Mouse (Mus musculus): Measurements from ENCODE around the gene Gbp2. TPM values are rescaled to one million over a fixed set of nuclear protein-coding genes. Genes with fewer than 3 reads are reported as not detected.

The Gbp2 gene
- total and polyA plus RNA-seq, 3 experiments, result 22.5 to 48.4 (median 36.5) TPM

GRCm38 (mm10) chr3:142597923-142598322 is 22.5 kb upstream of the Gbp2 start:
- Histone ChIP-seq H3K9ac (ENCODE audit: insufficient read depth, low read depth) (no peak overlapping the region), H3K9me3 (replicated peaks; ENCODE audit: low read length) (peaks cover under 1% of the 10 kb centered on the region), H3K27me3 (replicated peaks) (no peaks in the 10 kb centered on the region), H3K79me2 (replicated peaks; ENCODE audit: control insufficient read depth, extremely low read depth, insufficient read depth, poor library complexity, severe bottlenecking) (no peaks in the 10 kb centered on the region), H3K27ac (ENCODE audit: insufficient read depth, low read depth) (peak overlapping the region; percentile 13; the same call in 1 of the 2 replicates), H3K36me3 (replicated peaks in 1 of 2; ENCODE audit: control insufficient read depth in 1 of 2, insufficient read depth in 1 of 2, low read length in 1 of 2) (no peaks in the 10 kb centered on the region), H3K4me2 (ENCODE audit: insufficient read depth, low read depth, poor library complexity, severe bottlenecking) (0 out of 2 replicates have a peak overlapping the region, but pooled peaks have one; percentile 6), H3K4me3 (replicated peaks in 1 of 3; ENCODE audit: low read depth in 2 of 3, low read length in 2 of 3, poor library complexity in 1 of 3) (no peak overlapping the region), H3K4me1 (ENCODE audit: control insufficient read depth in 1 of 2, insufficient read depth in 2 of 2) (peaks cover 23 to 59% of the 10 kb centered on the region in 2 experiments)
- dilution Hi-C loops (cut with MboI; ENCODE audit: extremely low pct_ligation_motif_present, extremely low pct_unique_long_range_greater_than_20kb, low sequenced_read_pairs), result no loop called here
- DNase-seq (ENCODE audit: extremely low read depth), result peak; percentile 28
- in situ Hi-C loops (cut with MboI; ENCODE audit: low pct_ligation_motif_present, low pct_unique_long_range_greater_than_20kb, low sequenced_read_pairs), result no loop called here
- TF ChIP-seq BHLHE40 (IDR thresholded peaks at IDR 0.05; ENCODE audit: low read depth, low read length) (peak; percentile 9; the same call in 1 of the 2 replicates), HCFC1 (IDR thresholded peaks at IDR 0.05; ENCODE audit: low read depth, low read length) (peak; percentile 22; the same call in 1 of the 2 replicates), RCOR1 (conservative IDR thresholded peaks at IDR 0.05; ENCODE audit: low read depth, low read length) (0 out of 2 replicates have a peak, but pooled peaks have one; percentile 59), KAT2A (IDR thresholded peaks at IDR 0.05; ENCODE audit: insufficient replicate concordance, low read length) (no peak), SIN3A (IDR thresholded peaks at IDR 0.05; ENCODE audit: low read length) (0 out of 2 replicates have a peak, but pooled peaks have one; percentile 40), NELFE (IDR thresholded peaks at IDR 0.05; ENCODE audit: low read depth, low read length) (0 out of 2 replicates have a peak, but pooled peaks have one; percentile 23), MAX (IDR thresholded peaks at IDR 0.05; ENCODE audit: low read length) (peak; percentile 31; the same call in 1 of the 2 replicates), USF2 (conservative IDR thresholded peaks at IDR 0.05; ENCODE audit: low read depth, low read length) (no peak), TBP (conservative IDR thresholded peaks at IDR 0.05; ENCODE audit: low read depth, low read length) (no peak), POLR2AphosphoS2 (IDR thresholded peaks at IDR 0.05; ENCODE audit: low read depth, low read length) (no peak), ETS1 (conservative IDR thresholded peaks at IDR 0.05; ENCODE audit: low read depth, low read length) (0 out of 2 replicates have a peak, but pooled peaks have one; percentile 14), EP300 (IDR thresholded peaks at IDR 0.05; ENCODE audit: low read length) (peak; percentile 52), NRF1 (IDR thresholded peaks at IDR 0.05; ENCODE audit: low read depth, low read length) (peak; percentile 18; the same call in 1 of the 2 replicates), MEF2A (IDR thresholded peaks at IDR 0.05; ENCODE audit: borderline replicate concordance, low read depth, low read length) (0 out of 2 replicates have a peak, but pooled peaks have one; percentile 37), CHD1 (IDR thresholded peaks at IDR 0.05; ENCODE audit: low read depth, low read length) (peak; percentile 42; the same call in 1 of the 2 replicates), MAFK (IDR thresholded peaks at IDR 0.05; ENCODE audit: insufficient replicate concordance, low read length) (0 out of 2 replicates have a peak, but pooled peaks have one; percentile 48), MAZ (IDR thresholded peaks at IDR 0.05; ENCODE audit: low read depth, low read length) (0 out of 2 replicates have a peak, but pooled peaks have one; percentile 65), CHD2 (IDR thresholded peaks at IDR 0.05; ENCODE audit: low read length) (0 out of 2 replicates have a peak, but pooled peaks have one; percentile 14)

- no peak overlapping the region for H3K4me3 ChIP-seq (replicated peaks in 1 of 3; ENCODE audit: low read depth in 2 of 3, low read length in 2 of 3, poor library complexity in 1 of 3)
- H3K9ac ChIP-seq (ENCODE audit: insufficient read depth, low read depth), result no peak overlapping the region
- no peak overlapping the region for H3K4me2 ChIP-seq (ENCODE audit: insufficient read depth, low read depth, poor library complexity, severe bottlenecking)
- H3K27ac ChIP-seq (ENCODE audit: insufficient read depth, low read depth), result no peak overlapping the region
- H3K79me2 ChIP-seq (replicated peaks; ENCODE audit: control insufficient read depth, extremely low read depth, insufficient read depth, poor library complexity, severe bottlenecking), result no peaks in the 10 kb centered on the region
- no peaks in the 10 kb centered on the region for H3K36me3 ChIP-seq (replicated peaks in 1 of 2; ENCODE audit: control insufficient read depth in 1 of 2, insufficient read depth in 1 of 2, low read length in 1 of 2)
- no peak for TF ChIP-seq EP300 (IDR thresholded peaks at IDR 0.05; ENCODE audit: low read length)
- no peak for TF ChIP-seq CTCF (conservative IDR thresholded peaks at IDR 0.05 in 1 of 2, IDR thresholded peaks at IDR 0.05 in 1 of 2; ENCODE audit: low read depth in 2 of 2, low read length in 2 of 2)
- TF ChIP-seq NRF1 (IDR thresholded peaks at IDR 0.05; ENCODE audit: low read depth, low read length), result no peak
- H3K27me3 ChIP-seq (replicated peaks), result peaks cover 3% of the 10 kb centered on the region
- H3K4me1 ChIP-seq (ENCODE audit: control insufficient read depth in 1 of 2, insufficient read depth in 2 of 2), result peaks cover 20 to 39% of the 10 kb centered on the region in 2 experiments
- DNase-seq (ENCODE audit: extremely low read depth), result no peak
- dilution Hi-C loops (cut with MboI; ENCODE audit: extremely low pct_ligation_motif_present, extremely low pct_unique_long_range_greater_than_20kb, low sequenced_read_pairs), result no loop called here
- no peaks in the 10 kb centered on the region for H3K9me3 ChIP-seq (replicated peaks; ENCODE audit: low read length)
- in situ Hi-C loops (cut with MboI; ENCODE audit: low pct_ligation_motif_present, low pct_unique_long_range_greater_than_20kb, low sequenced_read_pairs), result no loop called here
Measured at GRCm38 (mm10) chr3:142601675-142602074, 18.7 kb upstream of the Gbp2 start.

Data from CH12.LX (cell line).